Mouse (Mus musculus) right cerebral cortex, postnatal 25 days (tissue): Measurements from ENCODE around the gene Sacm1l.
A peak's percentile ranks its signal among the peaks of the same experiment; 100 is the strongest.

Experiments used
- DNase-seq: peaks from one replicate; pipeline ENCODE4 v3.0.0; 2022

Gene Sacm1l

GRCm38 (mm10) chr9:123509638-123510604 lies 19.6 kb upstream of the Sacm1l start:
- no peak for DNase-seq

GRCm38 (mm10) chr9:123510926-123511325 lies 18.6 kb upstream of the Sacm1l start:
- DNase-seq: no peak

- DNase-seq: no peak
Observed at GRCm38 (mm10) chr9:123512482-123512881, 17.1 kb upstream of the Sacm1l start.

- no peak for DNase-seq
Observed at GRCm38 (mm10) chr9:123515087-123515486, 14.5 kb upstream of the Sacm1l start.

GRCm38 (mm10) chr9:123516641-123517385 lies 12.7 kb upstream of the Sacm1l start:
- no peak for DNase-seq

GRCm38 (mm10) chr9:123518969-123519894 lies 10.3 kb upstream of the Sacm1l start:
- no peak for DNase-seq

GRCm38 (mm10) chr9:123520735-123521134 lies 8.8 kb upstream of the Sacm1l start:
- no peak for DNase-seq

GRCm38 (mm10) chr9:123523676-123524075 lies 5.9 kb upstream of the Sacm1l start:
- DNase-seq: no peak

- DNase-seq: peak; percentile 57
Observed at GRCm38 (mm10) chr9:123525095-123525494, 4.5 kb upstream of the Sacm1l start.

- no peak for DNase-seq
Observed at GRCm38 (mm10) chr9:123526502-123526901, 3.1 kb upstream of the Sacm1l start.

GRCm38 (mm10) chr9:123528087-123528925 lies 1.3 kb upstream of the Sacm1l start:
- no peak for DNase-seq

GRCm38 (mm10) chr9:123528926-123529295 lies 648 bp upstream of the Sacm1l start:
- peak; percentile 48 for DNase-seq

GRCm38 (mm10) chr9:123530158-123530475 lies 558 bp downstream of the Sacm1l start:
- DNase-seq: no peak

GRCm38 (mm10) chr9:123530566-123531130 lies 1.1 kb downstream of the Sacm1l start:
- no peak for DNase-seq

GRCm38 (mm10) chr9:123531234-123531633 lies 1.7 kb downstream of the Sacm1l start:
- DNase-seq: no peak

GRCm38 (mm10) chr9:123536613-123537012 lies 7.1 kb downstream of the Sacm1l start:
- no peak for DNase-seq

- DNase-seq: no peak
Observed at GRCm38 (mm10) chr9:123538189-123538588, 8.6 kb downstream of the Sacm1l start.

GRCm38 (mm10) chr9:123539093-123539492 lies 9.5 kb downstream of the Sacm1l start:
- DNase-seq: no peak

GRCm38 (mm10) chr9:123539823-123540222 lies 10.3 kb downstream of the Sacm1l start:
- no peak for DNase-seq

- no peak for DNase-seq
Observed at GRCm38 (mm10) chr9:123554599-123554998, 25.0 kb downstream of the Sacm1l start.

- DNase-seq: no peak
Observed at GRCm38 (mm10) chr9:123577360-123578192, 48.0 kb downstream of the Sacm1l start.
